Mouse (Mus musculus): Measurements from ENCODE around the gene Suox. TPM values are rescaled to one million over a fixed set of nuclear protein-coding genes. Genes with fewer than 3 reads are reported as not detected.

Suox gene
- polyA plus RNA-seq, 1 experiment from 2014 or later: 12.7 TPM

- H3K9me3 ChIP-seq (ENCODE audit: control insufficient read depth, low read length): no peaks in the 10 kb centered on the region
- no peak overlapping the region for H3K4me2 ChIP-seq
- DNase-seq (ENCODE audit: low spot score, missing footprints) (no peak), ATAC-seq (ENCODE audit: low FRiP score) (no peak)
- peaks cover 14% of the 10 kb centered on the region for H3K4me1 ChIP-seq (ENCODE audit: control insufficient read depth, insufficient read depth, low read length)
- H3K9ac ChIP-seq (ENCODE audit: low read length): no peak overlapping the region
- H3K4me3 ChIP-seq (ENCODE audit: low read depth, low read length): no peak overlapping the region
- no peak overlapping the region for H3K27ac ChIP-seq (ENCODE audit: low read depth, low read length)
- no peaks in the 10 kb centered on the region for H3K27me3 ChIP-seq (ENCODE audit: control insufficient read depth, insufficient read depth, low read length)
- peaks cover 6% of the 10 kb centered on the region for H3K36me3 ChIP-seq (ENCODE audit: control insufficient read depth, insufficient read depth, low read length)
- WGBS: 91% methylated on average over 11 of the region's 11 CpGs
These were observed 25.7 kb upstream of the Suox start for GRCm38 (mm10) chr10:128699611-128700010.

DNA sequence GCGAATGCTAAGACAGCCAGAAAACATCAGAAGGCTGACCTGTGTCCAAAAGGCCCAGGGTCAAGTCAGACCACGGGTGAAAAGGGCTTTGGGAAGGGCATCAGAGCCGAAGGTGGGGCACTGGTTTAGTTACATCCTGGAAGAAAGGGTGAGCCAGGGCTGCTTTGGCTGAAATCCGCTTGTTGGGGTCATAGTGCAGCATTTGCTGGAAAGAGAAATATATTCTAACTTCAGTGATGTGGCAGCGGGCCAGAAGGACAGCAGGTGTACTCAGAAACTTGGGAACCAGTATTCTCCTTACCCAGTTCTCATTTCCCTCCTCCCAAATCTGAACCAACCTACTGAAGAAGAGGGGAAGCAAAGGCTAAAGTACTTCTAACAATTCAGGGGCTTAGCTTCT is 25.1 kb upstream of the Suox start:
- Histone ChIP-seq H3K9me3 (ENCODE audit: control insufficient read depth, low read length) (no peaks in the 10 kb centered on the region), H3K4me3 (ENCODE audit: low read depth, low read length) (no peak overlapping the region), H3K9ac (ENCODE audit: low read length) (no peak overlapping the region; the same call in 1 of the 2 replicates), H3K4me1 (ENCODE audit: control insufficient read depth, insufficient read depth, low read length) (peaks cover 14% of the 10 kb centered on the region), H3K27me3 (ENCODE audit: control insufficient read depth, insufficient read depth, low read length) (no peaks in the 10 kb centered on the region), H3K27ac (ENCODE audit: low read depth, low read length) (no peak overlapping the region), H3K36me3 (ENCODE audit: control insufficient read depth, insufficient read depth, low read length) (peaks cover 6% of the 10 kb centered on the region), H3K4me2 (no peak overlapping the region)
- ATAC-seq (ENCODE audit: low FRiP score) (no peak), DNase-seq (ENCODE audit: low spot score, missing footprints) (no peak)
- 86% methylated on average over 5 of the region's 5 CpGs for WGBS

GRCm38 (mm10) chr10:128697072-128697725 is 23.3 kb upstream of the Suox start:
- no peak overlapping the region for H3K4me3 ChIP-seq (ENCODE audit: low read depth, low read length)
- ATAC-seq (ENCODE audit: low FRiP score) (no peak), DNase-seq (ENCODE audit: low spot score, missing footprints) (peak; percentile 87)
- no peak overlapping the region for H3K27ac ChIP-seq (ENCODE audit: low read depth, low read length)
- H3K27me3 ChIP-seq (ENCODE audit: control insufficient read depth, insufficient read depth, low read length): no peaks in the 10 kb centered on the region
- H3K4me1 ChIP-seq (ENCODE audit: control insufficient read depth, insufficient read depth, low read length): peaks cover 7% of the 10 kb centered on the region; the same call in 1 of the 2 replicates
- no peaks in the 10 kb centered on the region for H3K9me3 ChIP-seq (ENCODE audit: control insufficient read depth, low read length)
- 85% methylated on average over 6 of the region's 6 CpGs for WGBS
- H3K4me2 ChIP-seq: peak overlapping the region; percentile 37; the same call in 1 of the 2 replicates
- no peak overlapping the region for H3K9ac ChIP-seq (ENCODE audit: low read length)
- peaks cover 4% of the 10 kb centered on the region for H3K36me3 ChIP-seq (ENCODE audit: control insufficient read depth, insufficient read depth, low read length)

GRCm38 (mm10) chr10:128695992-128696807 is 22.3 kb upstream of the Suox start, which contains the start of gene Rab5b:
TSS of gene Rab5b (minus strand) at chr10:128696264.
- Histone ChIP-seq H3K4me1 (ENCODE audit: control insufficient read depth, insufficient read depth, low read length) (peaks cover 7% of the 10 kb centered on the region; the same call in 1 of the 2 replicates), H3K9ac (ENCODE audit: low read length) (peak within 1 kb of the TSS; percentile 89), H3K4me3 (ENCODE audit: low read depth, low read length) (peak within 1 kb of the TSS; percentile 70), H3K9me3 (ENCODE audit: control insufficient read depth, low read length) (no peaks in the 10 kb centered on the region), H3K27me3 (ENCODE audit: control insufficient read depth, insufficient read depth, low read length) (no peaks in the 10 kb centered on the region), H3K27ac (ENCODE audit: low read depth, low read length) (peak within 1 kb of the TSS; percentile 88), H3K36me3 (ENCODE audit: control insufficient read depth, insufficient read depth, low read length) (peaks cover 4% of the 10 kb centered on the region), H3K4me2 (peak within 1 kb of the TSS; percentile 80)
- DNase-seq (ENCODE audit: low spot score, missing footprints) (peak; percentile 100), ATAC-seq (ENCODE audit: low FRiP score) (peak; percentile 99)
- WGBS: 1% methylated on average over 40 of the region's 40 CpGs

- DNase-seq (ENCODE audit: low spot score, missing footprints) (peak; percentile 91), ATAC-seq (ENCODE audit: low FRiP score) (no peak)
- no peaks in the 10 kb centered on the region for H3K9me3 ChIP-seq (ENCODE audit: control insufficient read depth, low read length)
- peak overlapping the region; percentile 89 for H3K9ac ChIP-seq (ENCODE audit: low read length)
- H3K4me1 ChIP-seq (ENCODE audit: control insufficient read depth, insufficient read depth, low read length): peaks cover 7% of the 10 kb centered on the region; the same call in 1 of the 2 replicates
- peak overlapping the region; percentile 70 for H3K4me3 ChIP-seq (ENCODE audit: low read depth, low read length)
- peaks cover 4% of the 10 kb centered on the region for H3K36me3 ChIP-seq (ENCODE audit: control insufficient read depth, insufficient read depth, low read length)
- under 1% methylated on average over 22 of the region's 22 CpGs for WGBS
- H3K27me3 ChIP-seq (ENCODE audit: control insufficient read depth, insufficient read depth, low read length): no peaks in the 10 kb centered on the region
- H3K27ac ChIP-seq (ENCODE audit: low read depth, low read length): peak overlapping the region; percentile 88
- H3K4me2 ChIP-seq: peak overlapping the region; percentile 80
These were observed 21.6 kb upstream of the Suox start for GRCm38 (mm10) chr10:128695411-128695991.

- no peaks in the 10 kb centered on the region for H3K27me3 ChIP-seq (ENCODE audit: control insufficient read depth, insufficient read depth, low read length)
- 4% methylated on average over 9 of the region's 9 CpGs for WGBS
- no peak for ATAC-seq (ENCODE audit: low FRiP score)
- DNase-seq (ENCODE audit: low spot score, missing footprints): no peak
- no peaks in the 10 kb centered on the region; the same call in 1 of the 2 replicates for H3K36me3 ChIP-seq (ENCODE audit: control insufficient read depth, insufficient read depth, low read length)
- H3K4me2 ChIP-seq: peak overlapping the region; percentile 79
- H3K9me3 ChIP-seq (ENCODE audit: control insufficient read depth, low read length): no peaks in the 10 kb centered on the region
- H3K4me1 ChIP-seq (ENCODE audit: control insufficient read depth, insufficient read depth, low read length): peaks cover 10% of the 10 kb centered on the region
- H3K27ac ChIP-seq (ENCODE audit: low read depth, low read length): no peak overlapping the region; the same call in 1 of the 2 replicates
- H3K4me3 ChIP-seq (ENCODE audit: low read depth, low read length): peak overlapping the region; percentile 48
- peak overlapping the region; percentile 62 for H3K9ac ChIP-seq (ENCODE audit: low read length)
These were observed 666 bp upstream of the Suox start for GRCm38 (mm10) chr10:128674469-128675008.

GRCm38 (mm10) chr10:128671148-128671547 is 2.7 kb downstream of the Suox start:
- peak; percentile 8 for DNase-seq (ENCODE audit: low spot score, missing footprints)
- 91% methylated on average over 9 of the region's 9 CpGs for WGBS
- Histone ChIP-seq H3K9me3 (ENCODE audit: control insufficient read depth, low read length) (no peaks in the 10 kb centered on the region), H3K36me3 (ENCODE audit: control insufficient read depth, insufficient read depth, low read length) (no peaks in the 10 kb centered on the region), H3K27ac (ENCODE audit: low read depth, low read length) (no peak overlapping the region), H3K9ac (ENCODE audit: low read length) (no peak overlapping the region), H3K4me1 (ENCODE audit: control insufficient read depth, insufficient read depth, low read length) (peaks cover 18% of the 10 kb centered on the region), H3K4me2 (no peak overlapping the region), H3K4me3 (ENCODE audit: low read depth, low read length) (no peak overlapping the region), H3K27me3 (ENCODE audit: control insufficient read depth, insufficient read depth, low read length) (no peaks in the 10 kb centered on the region)
- no peak for ATAC-seq (ENCODE audit: low FRiP score)

DNA sequence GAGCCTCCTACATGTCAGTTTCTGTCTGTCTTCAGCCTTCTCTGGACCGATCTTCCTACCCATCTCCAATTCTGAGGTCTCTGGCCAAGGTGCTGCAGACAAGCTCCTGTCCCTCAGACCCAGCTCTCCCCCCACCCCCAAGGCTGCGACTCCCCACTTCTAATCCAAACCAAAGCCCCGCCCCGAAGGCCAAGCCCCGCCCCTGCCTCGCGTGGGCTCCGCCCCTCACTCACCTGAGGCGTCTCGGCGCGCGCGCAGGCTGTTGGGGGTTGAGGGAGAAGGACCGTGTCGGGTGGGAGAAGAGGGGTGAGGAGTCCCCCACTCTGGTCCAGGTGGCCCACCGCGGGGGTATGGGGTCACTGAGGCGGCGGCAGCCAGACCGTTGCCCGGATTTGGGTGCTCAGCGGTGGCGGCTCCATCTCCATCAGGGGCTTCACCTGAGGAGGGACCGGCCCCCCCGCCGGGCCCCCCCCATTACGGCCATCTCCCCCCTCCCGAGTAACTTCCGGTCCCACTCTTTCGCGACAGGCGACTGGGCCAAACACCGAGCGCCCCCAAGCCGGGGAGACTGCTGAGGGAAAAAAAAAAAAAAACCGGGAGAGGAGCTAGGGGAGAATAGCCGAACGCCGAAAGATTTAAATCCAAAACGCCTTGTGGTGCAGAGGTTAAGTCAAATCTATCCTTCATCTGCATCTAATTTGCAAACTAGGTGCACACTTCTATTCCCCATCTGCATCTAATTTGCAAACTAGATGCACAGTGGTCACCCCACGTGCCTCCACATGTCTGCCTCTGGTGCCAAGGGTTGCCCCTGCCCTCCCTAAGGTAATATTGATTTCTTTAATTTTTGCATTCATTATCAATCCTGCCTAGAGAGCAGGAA is 4.8 kb downstream of the Suox start:
- H3K27ac ChIP-seq (ENCODE audit: low read depth, low read length): no peak overlapping the region
- no peaks in the 10 kb centered on the region for H3K9me3 ChIP-seq (ENCODE audit: control insufficient read depth, low read length)
- DNase-seq (ENCODE audit: low spot score, missing footprints) (peak; percentile 91), ATAC-seq (ENCODE audit: low FRiP score) (peak; percentile 62)
- H3K36me3 ChIP-seq (ENCODE audit: control insufficient read depth, insufficient read depth, low read length): no peaks in the 10 kb centered on the region
- WGBS: 1% methylated on average over 42 of the region's 42 CpGs
- H3K4me3 ChIP-seq (ENCODE audit: low read depth, low read length): peak overlapping the region; percentile 72
- peak overlapping the region; percentile 83 for H3K4me2 ChIP-seq
- H3K4me1 ChIP-seq (ENCODE audit: control insufficient read depth, insufficient read depth, low read length): peaks cover 14% of the 10 kb centered on the region
- H3K9ac ChIP-seq (ENCODE audit: low read length): peak overlapping the region; percentile 75
- H3K27me3 ChIP-seq (ENCODE audit: control insufficient read depth, insufficient read depth, low read length): no peaks in the 10 kb centered on the region
